Mouse (Mus musculus): ENCODE measurements around the gene Plekhh2. TPM values are rescaled to one million over a fixed set of nuclear protein-coding genes. Genes with fewer than 3 reads are reported as not detected.

Plekhh2 gene
- polyA plus RNA-seq, 1 experiment from 2014 or later: 3.9 TPM

DNA sequence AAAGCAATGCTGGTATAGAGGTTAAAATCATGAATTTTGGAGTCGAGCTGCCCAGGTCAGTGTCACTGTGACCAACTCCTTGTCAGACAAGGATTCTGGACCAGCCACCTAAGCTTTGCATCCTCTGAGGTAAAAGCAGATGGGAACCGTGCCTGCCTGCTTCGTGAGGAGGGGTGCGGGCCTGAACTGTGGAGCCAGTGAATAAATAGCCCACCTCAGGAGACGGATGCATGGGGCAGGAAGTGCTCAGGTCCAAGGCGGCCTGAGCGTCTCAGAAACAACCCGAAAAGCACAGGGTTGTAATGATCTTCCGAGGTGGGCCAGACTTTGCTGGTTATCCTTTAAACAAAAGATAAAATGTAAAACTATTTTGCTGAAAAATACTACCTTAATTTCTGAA lies 133.4 kb downstream of the Plekhh2 start:
- Histone ChIP-seq H3K4me1 (peaks cover 30% of the 10 kb centered on the region), H3K27ac (no peak overlapping the region), H3K9me3 (no peaks in the 10 kb centered on the region), H3K27me3 (ENCODE audit: insufficient read depth, poor library complexity, severe bottlenecking) (no peaks in the 10 kb centered on the region), H3K4me3 (no peak overlapping the region), H3K36me3 (no peaks in the 10 kb centered on the region)
- WGBS: 31% methylated on average over 9 of the region's 9 CpGs
- no peak for DNase-seq (ENCODE audit: low spot score)

DNA sequence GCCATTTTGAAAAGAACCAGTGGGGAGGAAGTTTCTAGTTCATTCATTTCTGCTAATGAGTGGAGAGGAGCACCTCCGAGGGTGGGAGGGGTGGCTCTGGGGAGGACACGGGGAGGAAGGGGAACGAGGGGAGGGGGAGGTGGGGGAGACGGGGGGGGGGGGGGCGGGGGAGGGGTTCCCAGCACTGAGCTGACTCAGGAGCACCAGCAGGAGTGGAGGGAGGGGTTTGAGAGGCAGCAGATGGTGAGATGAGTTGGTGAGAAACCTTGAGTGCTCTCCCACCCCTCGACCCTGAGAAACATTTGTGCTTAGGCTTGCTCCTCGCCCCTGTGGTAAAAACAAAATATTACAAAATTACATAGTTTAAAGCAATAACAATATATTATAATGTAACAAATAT lies 134.2 kb downstream of the Plekhh2 start:
- no peak overlapping the region for H3K27ac ChIP-seq

GRCm38 (mm10) chr17:84646477-84646876 lies 134.8 kb downstream of the Plekhh2 start:
- 63% methylated on average over 2 of the region's 2 CpGs for WGBS
- no peaks in the 10 kb centered on the region for H3K9me3 ChIP-seq
- peaks cover 30% of the 10 kb centered on the region for H3K4me1 ChIP-seq
- H3K36me3 ChIP-seq: no peaks in the 10 kb centered on the region
- no peak overlapping the region for H3K27ac ChIP-seq
- no peaks in the 10 kb centered on the region for H3K27me3 ChIP-seq (ENCODE audit: insufficient read depth, poor library complexity, severe bottlenecking)
- no peak overlapping the region for H3K4me3 ChIP-seq
- DNase-seq (ENCODE audit: low spot score): no peak

More for the DNA sequence above, 134.2 kb downstream of the Plekhh2 start:
- peaks cover 30% of the 10 kb centered on the region for H3K4me1 ChIP-seq
- H3K9me3 ChIP-seq: no peaks in the 10 kb centered on the region
- H3K27me3 ChIP-seq (ENCODE audit: insufficient read depth, poor library complexity, severe bottlenecking): no peaks in the 10 kb centered on the region
- no peaks in the 10 kb centered on the region for H3K36me3 ChIP-seq
- no peak overlapping the region for H3K4me3 ChIP-seq
- WGBS: 22% methylated on average over 3 of the region's 7 CpGs
- no peak for DNase-seq (ENCODE audit: low spot score)

DNA sequence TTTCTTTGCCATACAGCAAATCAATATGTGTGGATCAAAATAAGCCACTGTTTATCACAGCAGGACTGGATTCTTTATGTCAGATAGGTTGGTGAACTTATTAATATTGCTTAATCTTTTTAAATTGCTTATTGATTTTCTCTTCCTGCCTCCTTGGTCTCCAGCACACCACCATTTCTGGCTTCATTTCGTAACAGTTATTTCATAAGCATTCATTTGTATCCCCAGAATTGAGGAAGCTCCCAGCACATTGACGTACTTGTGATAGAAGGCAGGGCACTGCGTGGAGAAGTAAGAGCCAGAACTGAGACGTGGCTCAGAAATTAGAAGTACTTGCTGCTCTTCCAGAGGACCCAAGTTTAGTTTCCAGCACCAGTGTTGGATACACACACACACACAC lies 135.9 kb downstream of the Plekhh2 start:
- no peak for DNase-seq (ENCODE audit: low spot score)
- no peak overlapping the region for H3K27ac ChIP-seq
- H3K36me3 ChIP-seq: no peaks in the 10 kb centered on the region
- WGBS: 83% methylated on average over 4 of the region's 4 CpGs
- H3K9me3 ChIP-seq: no peaks in the 10 kb centered on the region
- H3K4me1 ChIP-seq: peaks cover 33% of the 10 kb centered on the region
- H3K4me3 ChIP-seq: no peak overlapping the region
- H3K27me3 ChIP-seq (ENCODE audit: insufficient read depth, poor library complexity, severe bottlenecking): no peaks in the 10 kb centered on the region

- H3K4me3 ChIP-seq: no peak overlapping the region
- H3K9me3 ChIP-seq: no peaks in the 10 kb centered on the region
- H3K4me1 ChIP-seq: peaks cover 11% of the 10 kb centered on the region; the same call in 1 of the 2 replicates
- WGBS: 88% methylated on average over 9 of the region's 9 CpGs
- DNase-seq (ENCODE audit: low spot score): no peak
- no peaks in the 10 kb centered on the region for H3K27me3 ChIP-seq (ENCODE audit: insufficient read depth, poor library complexity, severe bottlenecking)
- H3K27ac ChIP-seq: no peak overlapping the region
- H3K36me3 ChIP-seq: no peaks in the 10 kb centered on the region
Observed at GRCm38 (mm10) chr17:84650302-84651017, 138.8 kb downstream of the Plekhh2 start.

- H3K4me3 ChIP-seq: no peak overlapping the region
- no peak overlapping the region for H3K27ac ChIP-seq
- peaks cover 13% of the 10 kb centered on the region; the same call in 1 of the 2 replicates for H3K4me1 ChIP-seq
- no peak for DNase-seq (ENCODE audit: low spot score)
- H3K36me3 ChIP-seq: no peaks in the 10 kb centered on the region
- no peaks in the 10 kb centered on the region for H3K9me3 ChIP-seq
- no peaks in the 10 kb centered on the region for H3K27me3 ChIP-seq (ENCODE audit: insufficient read depth, poor library complexity, severe bottlenecking)
- 90% methylated on average over 9 of the region's 9 CpGs for WGBS
Observed at GRCm38 (mm10) chr17:84653544-84653943, 141.8 kb downstream of the Plekhh2 start.

DNA sequence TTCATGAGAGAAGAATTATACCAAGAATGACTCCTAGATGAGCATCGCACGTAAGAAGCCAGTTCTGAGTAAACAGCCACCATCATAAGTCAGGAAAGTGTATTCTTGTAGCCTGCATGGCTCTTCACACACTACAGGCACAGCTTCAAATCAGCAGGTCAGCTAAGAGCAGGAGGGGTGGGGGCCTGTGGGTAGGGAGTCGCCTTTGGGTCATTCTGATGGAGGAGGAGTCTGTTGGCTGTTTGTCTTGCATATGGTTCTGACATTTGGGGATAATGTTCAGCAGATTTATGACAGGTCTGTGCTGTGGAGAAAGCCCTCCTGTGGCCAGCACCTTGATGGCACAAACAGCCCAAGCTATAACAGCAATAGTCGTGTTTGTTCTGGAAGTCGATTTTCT lies 144.5 kb downstream of the Plekhh2 start:
- H3K36me3 ChIP-seq: no peaks in the 10 kb centered on the region
- no peak overlapping the region for H3K27ac ChIP-seq
- no peak for DNase-seq (ENCODE audit: low spot score)
- H3K4me1 ChIP-seq: peaks cover 13% of the 10 kb centered on the region; the same call in 1 of the 2 replicates
- WGBS: 80% methylated on average over 5 of the region's 5 CpGs
- no peak overlapping the region for H3K4me3 ChIP-seq
- no peaks in the 10 kb centered on the region for H3K9me3 ChIP-seq
- no peaks in the 10 kb centered on the region for H3K27me3 ChIP-seq (ENCODE audit: insufficient read depth, poor library complexity, severe bottlenecking)

GRCm38 (mm10) chr17:84656653-84657421 lies 145.1 kb downstream of the Plekhh2 start:
- Histone ChIP-seq H3K36me3 (no peaks in the 10 kb centered on the region), H3K27ac (no peak overlapping the region), H3K9me3 (no peaks in the 10 kb centered on the region), H3K27me3 (ENCODE audit: insufficient read depth, poor library complexity, severe bottlenecking) (no peaks in the 10 kb centered on the region), H3K4me1 (peaks cover 10% of the 10 kb centered on the region; the same call in 1 of the 2 replicates), H3K4me3 (no peak overlapping the region)
- WGBS: 77% methylated on average over 19 of the region's 19 CpGs
- DNase-seq (ENCODE audit: low spot score): no peak

- Histone ChIP-seq H3K36me3 (no peaks in the 10 kb centered on the region), H3K27ac (no peak overlapping the region), H3K27me3 (ENCODE audit: insufficient read depth, poor library complexity, severe bottlenecking) (no peaks in the 10 kb centered on the region), H3K4me1 (peaks cover 10% of the 10 kb centered on the region; the same call in 1 of the 2 replicates), H3K9me3 (no peaks in the 10 kb centered on the region), H3K4me3 (no peak overlapping the region)
- DNase-seq (ENCODE audit: low spot score): no peak
- WGBS: 86% methylated on average over 3 of the region's 3 CpGs
Observed at GRCm38 (mm10) chr17:84657422-84657732, 145.7 kb downstream of the Plekhh2 start.

DNA sequence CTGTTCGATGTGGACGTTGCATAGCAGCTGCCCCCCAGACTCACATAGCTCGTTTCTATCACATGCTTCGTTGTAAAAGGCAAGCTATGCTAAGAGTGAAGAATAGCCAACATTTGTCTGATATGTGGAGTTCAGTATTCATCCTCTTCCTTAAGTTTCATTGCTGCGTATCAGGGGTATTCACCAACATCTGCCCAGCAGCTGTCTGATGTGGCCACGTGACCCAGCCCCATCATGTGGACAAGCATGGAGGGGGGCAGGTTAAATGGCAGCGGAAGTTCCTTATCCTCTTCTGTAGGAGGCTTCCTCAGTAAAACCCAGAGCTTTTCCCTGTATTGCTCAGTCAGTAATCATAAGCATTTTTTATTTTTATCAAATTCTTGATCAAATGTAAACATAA lies 146.1 kb downstream of the Plekhh2 start:
- H3K36me3 ChIP-seq: no peaks in the 10 kb centered on the region
- no peaks in the 10 kb centered on the region for H3K27me3 ChIP-seq (ENCODE audit: insufficient read depth, poor library complexity, severe bottlenecking)
- no peak overlapping the region for H3K4me3 ChIP-seq
- H3K4me1 ChIP-seq: peaks cover 10% of the 10 kb centered on the region; the same call in 1 of the 2 replicates
- H3K27ac ChIP-seq: no peak overlapping the region
- no peaks in the 10 kb centered on the region for H3K9me3 ChIP-seq
- no peak for DNase-seq (ENCODE audit: low spot score)
- WGBS: 76% methylated on average over 7 of the region's 7 CpGs

DNA sequence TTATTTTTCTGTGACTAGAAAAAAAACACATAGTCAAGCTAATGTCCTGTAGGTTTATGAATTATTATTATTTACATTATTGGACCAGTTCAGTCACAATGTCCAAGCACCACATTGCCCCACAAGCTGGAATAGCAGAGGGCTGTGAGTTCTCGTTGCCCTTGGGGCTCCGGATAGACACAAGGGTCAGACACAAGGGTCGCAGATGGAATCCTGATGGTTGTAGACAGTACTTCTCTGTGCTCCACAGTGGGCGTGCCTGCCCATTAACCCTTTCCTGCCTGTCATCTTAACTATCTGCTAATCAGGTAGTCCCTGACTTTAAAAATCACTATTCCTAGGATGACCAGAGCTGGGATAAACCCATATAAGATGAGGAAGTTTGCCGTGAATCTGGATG lies 146.5 kb downstream of the Plekhh2 start:
- no peak for DNase-seq (ENCODE audit: low spot score)
- Histone ChIP-seq H3K4me3 (no peak overlapping the region), H3K9me3 (no peaks in the 10 kb centered on the region), H3K36me3 (no peaks in the 10 kb centered on the region), H3K27ac (no peak overlapping the region), H3K4me1 (peaks cover 10% of the 10 kb centered on the region; the same call in 1 of the 2 replicates), H3K27me3 (ENCODE audit: insufficient read depth, poor library complexity, severe bottlenecking) (no peaks in the 10 kb centered on the region)
- 44% methylated on average over 5 of the region's 5 CpGs for WGBS

DNA sequence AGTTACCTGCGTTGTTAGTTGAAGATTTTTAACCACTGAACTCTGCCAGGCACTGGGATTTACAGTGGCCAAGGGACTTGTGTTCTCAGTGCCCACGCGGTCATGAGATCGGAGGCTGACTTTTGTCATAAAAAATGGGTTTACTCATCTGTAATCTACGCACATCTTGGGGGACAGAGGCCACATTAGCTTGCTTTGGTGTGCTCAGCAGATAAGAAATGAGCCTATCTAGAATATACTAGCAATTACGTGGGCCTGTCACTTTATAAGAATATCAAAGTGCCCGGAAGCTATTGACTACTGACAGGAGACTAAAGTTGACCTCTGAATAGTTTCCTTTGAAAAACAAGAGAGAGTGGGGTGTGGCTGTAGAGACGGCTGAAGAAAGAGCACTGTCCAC lies 147.3 kb downstream of the Plekhh2 start:
- Histone ChIP-seq H3K9me3 (no peaks in the 10 kb centered on the region), H3K27me3 (ENCODE audit: insufficient read depth, poor library complexity, severe bottlenecking) (no peaks in the 10 kb centered on the region), H3K4me1 (peaks cover 10% of the 10 kb centered on the region; the same call in 1 of the 2 replicates), H3K36me3 (no peaks in the 10 kb centered on the region), H3K4me3 (no peak overlapping the region), H3K27ac (no peak overlapping the region)
- DNase-seq (ENCODE audit: low spot score): no peak
- WGBS: 79% methylated on average over 8 of the region's 8 CpGs

- Histone ChIP-seq H3K4me3 (no peak overlapping the region), H3K9me3 (no peaks in the 10 kb centered on the region), H3K4me1 (peaks cover 19% of the 10 kb centered on the region), H3K27ac (no peak overlapping the region), H3K36me3 (no peaks in the 10 kb centered on the region), H3K27me3 (ENCODE audit: insufficient read depth, poor library complexity, severe bottlenecking) (peaks cover 4% of the 10 kb centered on the region; the same call in 1 of the 2 replicates)
- DNase-seq (ENCODE audit: low spot score): no peak
- 45% methylated on average over 10 of the region's 10 CpGs for WGBS
Observed at GRCm38 (mm10) chr17:84665053-84665452, 153.4 kb downstream of the Plekhh2 start.
